Mouse (Mus musculus): Measurements from ENCODE around the gene Susd1. TPM values are rescaled to one million over a fixed set of nuclear protein-coding genes. Genes with fewer than 3 reads are reported as not detected.
A peak's percentile ranks its signal among the peaks of the same experiment; 100 is the strongest.

Gene Susd1
- total and polyA plus RNA-seq, 3 experiments = 49.0 to 180 (median 67.6) TPM

- H3K9ac ChIP-seq (ENCODE audit: control insufficient read depth, low read depth, low read length, poor library complexity, severe bottlenecking) = no peak overlapping the region
- H3K9me3 ChIP-seq (replicated peaks; ENCODE audit: insufficient read depth, low read length) = no peaks in the 10 kb centered on the region
- DNase-seq (ENCODE audit: low read depth, low spot score) = peak; percentile 81
- H3K4me3 ChIP-seq (ENCODE audit: control insufficient read depth in 1 of 2, insufficient read depth in 1 of 2, low read depth in 2 of 2, low read length in 2 of 2) = peak overlapping the region in 1 of 2 experiments; percentile 32; a peak in 2 of 4 replicates
- H3K4me1 ChIP-seq (ENCODE audit: control insufficient read depth in 1 of 2, insufficient read depth in 2 of 2, low read length in 2 of 2) = peaks cover 16 to 21% of the 10 kb centered on the region in 2 experiments
- TF ChIP-seq TCF12 (IDR thresholded peaks at IDR 0.05; ENCODE audit: low read depth, low read length) (peak; percentile 71), ZMIZ1 (IDR thresholded peaks at IDR 0.05; ENCODE audit: low read depth, low read length) (no peak), BHLHE40 (IDR thresholded peaks at IDR 0.05; ENCODE audit: borderline replicate concordance, low read depth, low read length) (peak; percentile 15; the same call in 1 of the 2 replicates), USF1 (IDR thresholded peaks at IDR 0.05; ENCODE audit: low read depth, low read length) (0 out of 2 replicates have a peak, but pooled peaks have one; percentile 7), MXI1 (IDR thresholded peaks at IDR 0.05; ENCODE audit: low read depth, low read length) (no peak; the same call in 1 of the 2 replicates), TBP (IDR thresholded peaks at IDR 0.05; ENCODE audit: low read depth, low read length) (no peak), CHD1 (IDR thresholded peaks at IDR 0.05; ENCODE audit: low read depth, low read length) (no peak), MEF2A (IDR thresholded peaks at IDR 0.05; ENCODE audit: extremely low read depth, insufficient replicate concordance, low read depth, low read length, poor library complexity, severe bottlenecking) (peak; percentile 85; the same call in 1 of the 2 replicates), ETS1 (IDR thresholded peaks at IDR 0.05; ENCODE audit: low read depth, low read length) (peak; percentile 68), CHD2 (IDR thresholded peaks at IDR 0.05; ENCODE audit: low read length) (peak; percentile 83), ZC3H11A (IDR thresholded peaks at IDR 0.05; ENCODE audit: low read depth, low read length) (no peak), SIN3A (IDR thresholded peaks at IDR 0.05; ENCODE audit: low read length) (peak; percentile 32; the same call in 1 of the 2 replicates), EP300 (IDR thresholded peaks at IDR 0.05; ENCODE audit: low read depth in 1 of 2, low read length in 2 of 2) (peak; percentile 50 to 78; a peak in 3 of 4 replicates), MYC (IDR thresholded peaks at IDR 0.05; ENCODE audit: low read depth, low read length) (0 out of 2 replicates have a peak, but pooled peaks have one; percentile 9), POLR2A (IDR thresholded peaks at IDR 0.05; ENCODE audit: control insufficient read depth in 1 of 2, insufficient read depth in 1 of 2, low read depth in 1 of 2, low read length in 2 of 2, poor library complexity in 1 of 2) (no peak), GATA1 (IDR thresholded peaks at IDR 0.05; ENCODE audit: low read depth, low read length) (peak; percentile 77), ZNF384 (IDR thresholded peaks at IDR 0.05; ENCODE audit: low read depth, low read length) (peak; percentile 68)
- peak overlapping the region; percentile 72 for H3K27ac ChIP-seq (ENCODE audit: control insufficient read depth, low read depth, low read length)
- H3K27me3 ChIP-seq (ENCODE audit: control insufficient read depth in 1 of 2, insufficient read depth in 2 of 2, low read length in 2 of 2) = no peaks in the 10 kb centered on the region
- H3K79me2 ChIP-seq (ENCODE audit: control insufficient read depth, insufficient read depth, low read length, poor library complexity) = peaks cover 52% of the 10 kb centered on the region
- peaks cover 9 to 27% of the 10 kb centered on the region in 2 experiments for H3K36me3 ChIP-seq (ENCODE audit: control insufficient read depth in 1 of 2, insufficient read depth in 2 of 2, low read length in 2 of 2)
Observed at GRCm38 (mm10) chr4:59429128-59429527, 9.3 kb downstream of the Susd1 start.

GRCm38 (mm10) chr4:59426429-59426828, 12.0 kb downstream of the Susd1 start:
- TF ChIP-seq CTCF (IDR thresholded peaks at IDR 0.05 in 2 of 3, conservative IDR thresholded peaks at IDR 0.05 in 1 of 3; ENCODE audit: control insufficient read depth in 1 of 3, insufficient read depth in 1 of 3, low read depth in 2 of 3, low read length in 3 of 3, poor library complexity in 1 of 3, severe bottlenecking in 1 of 3) = no peak
- TF ChIP-seq TAL1 (IDR thresholded peaks at IDR 0.05; ENCODE audit: low read length) = no peak
- TF ChIP-seq POLR2AphosphoS5 (IDR thresholded peaks at IDR 0.05; ENCODE audit: borderline replicate concordance, low read depth, low read length) = no peak
- TF ChIP-seq USF1 (IDR thresholded peaks at IDR 0.05; ENCODE audit: low read depth, low read length) = no peak
- TF ChIP-seq ZKSCAN1 (IDR thresholded peaks at IDR 0.05; ENCODE audit: low read depth, low read length) = no peak
- no peak for TF ChIP-seq NELFE (IDR thresholded peaks at IDR 0.05; ENCODE audit: low read depth, low read length)
- no peak for TF ChIP-seq JUND (IDR thresholded peaks at IDR 0.05; ENCODE audit: low read depth, low read length)
- TF ChIP-seq MXI1 (IDR thresholded peaks at IDR 0.05; ENCODE audit: low read depth, low read length) = no peak
- no peak for TF ChIP-seq SIN3A (IDR thresholded peaks at IDR 0.05; ENCODE audit: low read length)
- TF ChIP-seq ZC3H11A (IDR thresholded peaks at IDR 0.05; ENCODE audit: low read depth, low read length) = no peak
- no peak for TF ChIP-seq RAD21 (IDR thresholded peaks at IDR 0.05; ENCODE audit: low read depth, low read length)
- no peak for TF ChIP-seq ZNF384 (IDR thresholded peaks at IDR 0.05; ENCODE audit: low read depth, low read length)
- no peak for TF ChIP-seq KAT2A (conservative IDR thresholded peaks at IDR 0.05; ENCODE audit: low read depth, low read length)
- no peak for TF ChIP-seq POLR2AphosphoS2 (IDR thresholded peaks at IDR 0.05; ENCODE audit: low read length)
- TF ChIP-seq BHLHE40 (IDR thresholded peaks at IDR 0.05; ENCODE audit: borderline replicate concordance, low read depth, low read length) = no peak
- no peak for TF ChIP-seq TBP (IDR thresholded peaks at IDR 0.05; ENCODE audit: low read depth, low read length)
- no peak for TF ChIP-seq GATA1 (IDR thresholded peaks at IDR 0.05; ENCODE audit: low read depth, low read length)
- no peak for TF ChIP-seq TCF12 (IDR thresholded peaks at IDR 0.05; ENCODE audit: low read depth, low read length)
- TF ChIP-seq RCOR1 (IDR thresholded peaks at IDR 0.05; ENCODE audit: low read depth, low read length) = no peak
- Histone ChIP-seq H3K9me3 (replicated peaks; ENCODE audit: insufficient read depth, low read length) (no peaks in the 10 kb centered on the region), H3K79me2 (ENCODE audit: control insufficient read depth, insufficient read depth, low read length, poor library complexity) (peaks cover 34% of the 10 kb centered on the region), H3K36me3 (ENCODE audit: control insufficient read depth in 1 of 2, insufficient read depth in 2 of 2, low read length in 2 of 2) (peaks cover 12 to 20% of the 10 kb centered on the region in 2 experiments), H3K9ac (ENCODE audit: control insufficient read depth, low read depth, low read length, poor library complexity, severe bottlenecking) (no peak overlapping the region), H3K4me1 (ENCODE audit: control insufficient read depth in 1 of 2, insufficient read depth in 2 of 2, low read length in 2 of 2) (peaks cover 14 to 17% of the 10 kb centered on the region in 2 experiments), H3K4me3 (ENCODE audit: control insufficient read depth in 1 of 2, insufficient read depth in 1 of 2, low read depth in 2 of 2, low read length in 2 of 2) (no peak overlapping the region), H3K27ac (ENCODE audit: control insufficient read depth, low read depth, low read length) (no peak overlapping the region), H3K27me3 (ENCODE audit: control insufficient read depth in 1 of 2, insufficient read depth in 2 of 2, low read length in 2 of 2) (no peaks in the 10 kb centered on the region)
- DNase-seq (ENCODE audit: low read depth, low spot score) = no peak

All from MEL (cell line).